Mouse (Mus musculus) layer of hippocampus, adult 2 months (tissue): ENCODE data around the gene Polh. TPM values are rescaled to one million over a fixed set of nuclear protein-coding genes. Genes with fewer than 3 reads are reported as not detected.

ENCODE experiments used
- DNase-seq, 2 experiments: peaks; one replicate each; pipeline ENCODE4 v3.0.0; 2022; ENCODE audit warnings: low spot score in 2 of 2
- H3K27ac ChIP-seq: fragments of 200-600 bp; 2 replicates; pipeline ENCODE4 v1.8.1; 2022
- H3K4me3 ChIP-seq: fragments of 200-600 bp; 2 replicates; pipeline ENCODE4 v1.8.1; 2022; ENCODE audit warnings: mild to moderate bottlenecking
- CTCF ChIP-seq: fragments of 200-600 bp; conservative IDR thresholded peaks from 2 replicates; pipeline ENCODE4 v1.8.1; 2022; ENCODE audit warnings: antibody characterized with exemption, mild to moderate bottlenecking, moderate library complexity
- long read RNA-seq, 2 experiments: library from polyadenylated mRNA; stranded (forward); transcript quantifications; one replicate each; pipeline ENCODE4 v2.0.0; 2021; ENCODE audit warnings: borderline mapping rate in 2 of 2
- total RNA-seq, 2 experiments: library from RNA; stranded (reverse); gene quantifications; 2 replicates each; pipeline ENCODE4 v1.2.3; 2021

Gene Polh
- 1 to 10 TPM; 5.4 to 6.0 TPM for total RNA-seq
- long read RNA-seq, experiment 1, partial matches to known transcripts: 0 of 3 reads
- long read RNA-seq, experiment 1, other reads (novel, unspliced or antisense): 2 of 3 reads
- long read RNA-seq, experiment 2, partial matches to known transcripts: 0 of 3 reads
- long read RNA-seq, experiment 2, other reads (novel, unspliced or antisense): 3 of 3 reads

DNA sequence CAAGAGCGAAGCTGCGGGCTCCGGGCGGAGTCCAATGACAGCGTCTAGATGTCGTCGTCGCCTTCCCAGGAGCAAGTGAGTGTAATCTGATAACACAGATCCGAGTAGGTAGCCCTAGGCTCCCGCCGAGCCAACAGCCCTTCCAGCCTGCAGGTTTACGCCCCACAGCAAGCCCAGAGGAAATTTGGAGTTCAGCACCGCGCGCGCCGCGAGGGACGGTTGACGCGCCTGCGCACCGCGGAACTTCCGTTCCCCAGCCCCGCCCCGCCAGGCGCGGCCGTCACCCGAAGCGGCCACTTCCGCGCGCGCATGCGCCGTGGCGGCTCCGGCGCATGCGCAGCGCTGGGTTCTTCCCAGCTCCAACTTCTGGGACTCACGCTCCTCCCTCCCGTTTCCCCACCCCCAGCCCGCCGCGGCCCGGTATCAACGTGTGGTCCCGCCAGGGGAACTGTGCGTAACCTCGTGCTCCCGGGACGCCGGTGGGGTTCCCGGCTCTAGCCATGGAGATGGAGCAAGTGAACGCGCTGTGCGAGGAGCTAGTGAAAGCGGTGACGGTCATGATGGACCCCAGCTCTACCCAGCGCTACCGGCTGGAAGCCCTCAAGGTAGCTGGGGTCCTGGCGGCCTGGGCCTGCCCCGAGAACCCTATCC lies at the start of gene Polh, which contains the start of gene Xpo5:
Polh (minus strand) TSS at position 225 of the 651 bp plus-strand sequence.
Xpo5 (plus strand) TSS at position 362 of the 651 bp plus-strand sequence.
- DNase-seq: peak; percentile 91
- Histone ChIP-seq H3K27ac (peak within 1 kb of the TSS; percentile 87), H3K4me3 (peak within 1 kb of the TSS; percentile 84)
- peak; percentile 53 for TF ChIP-seq CTCF

GRCm38 (mm10) chr17:46251174-46251573 lies 48.7 kb upstream of the Polh start:
- Histone ChIP-seq H3K27ac (no peak overlapping the region), H3K4me3 (no peak overlapping the region)
- DNase-seq: no peak
- peak; percentile 26; the same call in 1 of the 2 replicates for TF ChIP-seq CTCF

GRCm38 (mm10) chr17:46248189-46248522 lies 45.7 kb upstream of the Polh start:
- peak in 1 of 2 experiments; percentile 42 for DNase-seq
- H3K4me3 ChIP-seq: peak overlapping the region; percentile 91
- TF ChIP-seq CTCF: no peak
- peak overlapping the region; percentile 95 for H3K27ac ChIP-seq

- TF ChIP-seq CTCF: no peak
- Histone ChIP-seq H3K4me3 (peak within 1 kb of the TSS; percentile 91), H3K27ac (peak within 1 kb of the TSS; percentile 95)
- peak; percentile 94 to 96 for DNase-seq
These were observed 45.2 kb upstream of the Polh start, which contains the start of the genes Polr1c and Yipf3 for GRCm38 (mm10) chr17:46247512-46248188. Polr1c (minus strand) TSS chr17:46248054. Yipf3 (plus strand) TSS chr17:46248080.

- Histone ChIP-seq H3K4me3 (no peak overlapping the region), H3K27ac (no peak overlapping the region)
- TF ChIP-seq CTCF: no peak
- DNase-seq: no peak
These were observed 42.1 kb upstream of the Polh start for GRCm38 (mm10) chr17:46244579-46244978.

GRCm38 (mm10) chr17:46243624-46244023 lies 41.2 kb upstream of the Polh start:
- TF ChIP-seq CTCF: no peak
- DNase-seq: no peak
- H3K4me3 ChIP-seq: no peak overlapping the region
- H3K27ac ChIP-seq: peak overlapping the region; percentile 41; the same call in 1 of the 2 replicates

GRCm38 (mm10) chr17:46242993-46243392 lies 40.5 kb upstream of the Polh start:
- TF ChIP-seq CTCF: no peak
- no peak for DNase-seq
- Histone ChIP-seq H3K27ac (peak overlapping the region; percentile 41; the same call in 1 of the 2 replicates), H3K4me3 (no peak overlapping the region)

DNA sequence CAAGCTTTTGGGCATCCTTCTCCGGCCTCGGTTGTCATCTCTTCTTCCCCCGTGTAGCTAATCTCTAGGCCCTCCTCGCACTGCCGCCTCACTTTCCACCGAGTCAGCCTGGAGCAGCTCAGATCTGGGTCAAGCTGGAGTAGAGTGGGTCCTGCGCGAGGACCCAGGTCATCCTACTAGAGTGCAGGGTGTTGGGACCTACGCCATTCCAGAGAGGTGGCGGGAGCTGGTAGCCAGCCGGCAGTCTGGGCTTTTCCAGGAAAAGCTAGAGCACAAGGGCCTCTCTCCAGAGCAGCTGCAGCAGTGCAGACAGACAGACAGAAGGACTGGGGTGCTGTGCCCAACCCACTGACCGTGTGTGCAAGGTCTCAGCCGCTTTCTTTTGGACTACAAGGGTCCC lies 39.8 kb upstream of the Polh start:
- no peak for DNase-seq
- Histone ChIP-seq H3K4me3 (no peak overlapping the region), H3K27ac (no peak overlapping the region)
- TF ChIP-seq CTCF: no peak

- no peak overlapping the region for H3K4me3 ChIP-seq
- H3K27ac ChIP-seq: no peak overlapping the region
- no peak for TF ChIP-seq CTCF
- no peak for DNase-seq
These were observed 39.0 kb upstream of the Polh start for GRCm38 (mm10) chr17:46241471-46241870.

DNA sequence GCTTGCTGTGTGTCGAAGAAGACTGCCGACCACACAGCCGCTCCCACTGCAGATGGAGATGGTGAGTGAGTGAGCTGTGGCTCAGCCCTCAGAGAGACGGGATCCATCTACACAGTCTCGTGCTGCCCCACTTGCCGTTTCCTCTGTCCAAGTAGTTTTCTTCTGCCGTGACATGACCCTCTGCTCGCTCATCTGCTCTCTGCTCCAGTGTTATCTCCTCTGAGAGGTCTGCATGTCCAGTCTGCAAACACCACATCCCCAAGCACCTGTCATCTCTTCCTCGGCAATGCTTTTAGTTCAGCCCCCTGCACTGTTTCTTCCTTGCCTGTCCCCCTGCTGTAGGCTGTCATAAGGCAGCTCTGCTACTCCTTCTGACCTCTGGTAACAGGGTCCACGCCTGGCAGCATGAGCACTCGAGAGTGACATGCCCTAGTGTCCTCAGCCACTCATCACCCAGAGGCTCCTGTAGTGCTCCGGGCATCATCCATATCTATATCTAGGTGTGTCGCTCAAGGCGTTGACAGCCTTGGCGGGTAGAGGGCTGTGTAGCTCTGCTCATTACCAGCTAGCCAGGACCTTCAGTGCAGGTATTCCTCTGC lies 37.2 kb upstream of the Polh start:
- H3K4me3 ChIP-seq: no peak overlapping the region
- DNase-seq: no peak

GRCm38 (mm10) chr17:46237480-46237879 lies 35.0 kb upstream of the Polh start:
- Histone ChIP-seq H3K27ac (no peak overlapping the region), H3K4me3 (no peak overlapping the region)
- DNase-seq: no peak
- no peak for TF ChIP-seq CTCF

More for the DNA sequence above, 37.2 kb upstream of the Polh start:
- no peak for TF ChIP-seq CTCF
- no peak overlapping the region for H3K27ac ChIP-seq

- TF ChIP-seq CTCF: no peak
- Histone ChIP-seq H3K4me3 (no peak overlapping the region), H3K27ac (no peak overlapping the region)
- DNase-seq: no peak
These were observed 34.6 kb upstream of the Polh start for GRCm38 (mm10) chr17:46237079-46237478.

DNA sequence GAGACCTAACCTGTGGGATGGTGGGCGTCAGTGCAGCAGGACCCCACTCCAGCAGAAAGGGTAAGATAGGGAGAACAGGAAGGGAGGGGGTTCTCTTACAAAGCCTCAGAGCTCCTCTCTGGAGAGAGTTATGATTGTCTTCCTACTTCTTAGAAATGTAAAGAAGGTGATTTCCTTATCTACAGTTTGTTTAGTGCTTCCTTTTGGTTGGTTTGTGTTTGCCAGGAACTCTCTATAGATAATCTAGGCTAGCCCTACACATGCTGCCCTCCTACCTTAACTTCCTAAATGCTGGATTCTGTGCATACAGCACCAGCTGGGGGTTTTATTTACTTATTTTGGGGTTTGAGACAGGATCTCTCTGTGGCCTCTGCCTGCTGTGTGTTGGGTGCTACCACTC lies 33.6 kb upstream of the Polh start:
- TF ChIP-seq CTCF: no peak
- Histone ChIP-seq H3K4me3 (no peak overlapping the region), H3K27ac (no peak overlapping the region)
- no peak for DNase-seq
